Mouse (Mus musculus): Measurements from ENCODE around the gene Dpep2nb.

- TF ChIP-seq POLR2A (IDR thresholded peaks at IDR 0.05; ENCODE audit: control insufficient read depth, low read depth, low read length) (no peak), CTCF (IDR thresholded peaks at IDR 0.05; ENCODE audit: control insufficient read depth, insufficient read depth, insufficient replicate concordance, low read depth, low read length) (peak; percentile 86; the same call in 1 of the 2 replicates)
Observed at GRCm38 (mm10) chr8:105990856-105991387, 14.9 kb downstream of the Dpep2nb start, which contains the start of gene Dus2.

Measured in testis, adult 2 months (tissue).